Mouse (Mus musculus) liver, embryonic 16.5 days (tissue): ENCODE data around the gene Shoc2. TPM values are rescaled to one million over a fixed set of nuclear protein-coding genes. Genes with fewer than 3 reads are reported as not detected.
A peak's percentile ranks its signal among the peaks of the same experiment; 100 is the strongest.

Experiments used
- ATAC-seq: fragments of 200-750 bp; cut with Nextera tagmentation; 2 replicates; pipeline ENCODE4 v1.8.0; 2017; ENCODE audit warnings: low read depth, mild to moderate bottlenecking, moderate number of reproducible peaks, moderate library complexity
- H3K27ac ChIP-seq: fragments of 300-500 bp; sonication (generic); 2 replicates; pipeline ENCODE4 v1.5.1; 2014; ENCODE audit warnings: mild to moderate bottlenecking, low read length
- H3K27me3 ChIP-seq: fragments of 300-500 bp; sonication (generic); 2 replicates; pipeline ENCODE4 v1.6.1; 2014; ENCODE audit warnings: low read depth, low read length, mixed read lengths; ENCODE audit not compliant: control insufficient read depth, insufficient read depth
- H3K36me3 ChIP-seq: fragments of 300-500 bp; sonication (generic); 2 replicates; pipeline ENCODE4 v1.6.1; 2014; ENCODE audit warnings: mild to moderate bottlenecking; ENCODE audit not compliant: control insufficient read depth, insufficient read depth
- H3K4me1 ChIP-seq: fragments of 300-500 bp; sonication (generic); 2 replicates; pipeline ENCODE4 v1.6.1; 2014; ENCODE audit warnings: low read depth, low read length, mixed read lengths; ENCODE audit not compliant: control insufficient read depth
- H3K4me2 ChIP-seq: fragments of 300-500 bp; sonication (generic); 2 replicates; pipeline ENCODE4 v1.6.1; 2014; ENCODE audit warnings: low read depth, low read length, mixed read lengths
- H3K4me3 ChIP-seq: fragments of 300-500 bp; sonication (generic); 2 replicates; pipeline ENCODE4 v1.5.1; 2014; ENCODE audit warnings: low read depth, mild to moderate bottlenecking, low read length
- H3K9ac ChIP-seq: fragments of 300-500 bp; sonication (generic); 2 replicates; pipeline ENCODE4 v1.6.1; 2014; ENCODE audit warnings: low read depth, low read length
- H3K9me3 ChIP-seq: fragments of 300-500 bp; sonication (generic); replicated peaks from 2 replicates; pipeline ENCODE4 v1.6.1; 2016; ENCODE audit warnings: low read length; ENCODE audit not compliant: control insufficient read depth
- WGBS: fragments of 180-500 bp; shearing (Covaris S2); extraction: QIAGEN DNeasy Blood & Tissue Kit; methylation state at CpG from one replicate; pipeline ENCODE4 v1.1.7; 2014; ENCODE audit not compliant: insufficient replicate concordance; 5-methylcytosine and 5-hydroxymethylcytosine counted together
- polyA plus RNA-seq: library from polyadenylated mRNA; unstranded; fragments of >200 nt; fragmentation: Nextera tagmentation; extraction: Ambion mirVana; gene quantifications from 2 replicates; pipeline ENCODE4 v1.2.1, GENCODE M21; 2015

The Shoc2 gene
- polyA plus RNA-seq, 1 experiment from 2014 or later: 16.6 TPM

GRCm38 (mm10) chr19:53982041-53982440 is 37.9 kb downstream of the Shoc2 start:
- WGBS: 37% methylated on average over 3 of the region's 3 CpGs
- Histone ChIP-seq H3K27me3 (no peaks in the 10 kb centered on the region), H3K4me3 (no peak overlapping the region), H3K4me2 (peak overlapping the region; percentile 15; the same call in 1 of the 2 replicates), H3K9me3 (no peaks in the 10 kb centered on the region), H3K27ac (peak overlapping the region; percentile 30; the same call in 1 of the 2 replicates), H3K4me1 (peaks cover 21% of the 10 kb centered on the region), H3K36me3 (no peaks in the 10 kb centered on the region), H3K9ac (no peak overlapping the region)
- ATAC-seq: 0 out of 2 replicates have a peak, but pooled peaks have one; percentile 39

GRCm38 (mm10) chr19:53983336-53983735 is 39.2 kb downstream of the Shoc2 start:
- H3K9me3 ChIP-seq: no peaks in the 10 kb centered on the region
- peaks cover 21% of the 10 kb centered on the region for H3K4me1 ChIP-seq
- no peak overlapping the region for H3K9ac ChIP-seq
- H3K4me2 ChIP-seq: no peak overlapping the region
- peaks cover 6% of the 10 kb centered on the region; the same call in 1 of the 2 replicates for H3K36me3 ChIP-seq
- H3K4me3 ChIP-seq: no peak overlapping the region
- H3K27ac ChIP-seq: no peak overlapping the region
- no peaks in the 10 kb centered on the region for H3K27me3 ChIP-seq
- no peak for ATAC-seq
- WGBS: 68% methylated on average over 1 of the region's 1 CpGs

GRCm38 (mm10) chr19:53984628-53985027 is 40.5 kb downstream of the Shoc2 start:
- Histone ChIP-seq H3K4me3 (no peak overlapping the region), H3K9me3 (no peaks in the 10 kb centered on the region), H3K4me1 (peaks cover 21% of the 10 kb centered on the region), H3K36me3 (peaks cover 6% of the 10 kb centered on the region; the same call in 1 of the 2 replicates), H3K9ac (no peak overlapping the region), H3K27me3 (no peaks in the 10 kb centered on the region), H3K27ac (no peak overlapping the region), H3K4me2 (no peak overlapping the region; the same call in 1 of the 2 replicates)
- 57% methylated on average over 3 of the region's 3 CpGs for WGBS
- ATAC-seq: peak; percentile 85

GRCm38 (mm10) chr19:53990538-53990937 is 46.4 kb downstream of the Shoc2 start:
- H3K4me3 ChIP-seq: no peak overlapping the region
- 77% methylated on average over 2 of the region's 2 CpGs for WGBS
- no peaks in the 10 kb centered on the region for H3K27me3 ChIP-seq
- H3K27ac ChIP-seq: no peak overlapping the region
- peaks cover 4% of the 10 kb centered on the region for H3K4me1 ChIP-seq
- no peaks in the 10 kb centered on the region for H3K9me3 ChIP-seq
- ATAC-seq: no peak
- H3K4me2 ChIP-seq: no peak overlapping the region
- peaks cover 6% of the 10 kb centered on the region; the same call in 1 of the 2 replicates for H3K36me3 ChIP-seq
- no peak overlapping the region for H3K9ac ChIP-seq

GRCm38 (mm10) chr19:53993860-53994259 is 49.8 kb downstream of the Shoc2 start:
- no peaks in the 10 kb centered on the region for H3K4me1 ChIP-seq
- H3K9me3 ChIP-seq: no peaks in the 10 kb centered on the region
- H3K4me2 ChIP-seq: no peak overlapping the region
- H3K27me3 ChIP-seq: no peaks in the 10 kb centered on the region
- H3K36me3 ChIP-seq: no peaks in the 10 kb centered on the region
- H3K4me3 ChIP-seq: no peak overlapping the region
- H3K27ac ChIP-seq: no peak overlapping the region
- H3K9ac ChIP-seq: no peak overlapping the region
- ATAC-seq: no peak
- 81% methylated on average over 3 of the region's 3 CpGs for WGBS

- no peak overlapping the region for H3K4me3 ChIP-seq
- 71% methylated on average over 1 of the region's 1 CpGs for WGBS
- H3K9me3 ChIP-seq: no peaks in the 10 kb centered on the region
Measured at GRCm38 (mm10) chr19:53994276-53994675, 50.2 kb downstream of the Shoc2 start.

GRCm38 (mm10) chr19:54010973-54011372 is 66.9 kb downstream of the Shoc2 start:
- Histone ChIP-seq H3K4me3 (no peak overlapping the region), H3K27ac (no peak overlapping the region), H3K36me3 (no peaks in the 10 kb centered on the region), H3K9me3 (no peaks in the 10 kb centered on the region), H3K4me1 (no peaks in the 10 kb centered on the region; the same call in 1 of the 2 replicates), H3K9ac (no peak overlapping the region), H3K4me2 (no peak overlapping the region), H3K27me3 (no peaks in the 10 kb centered on the region)
- WGBS: 53% methylated on average over 4 of the region's 4 CpGs
- peak; percentile 66; the same call in 1 of the 2 replicates for ATAC-seq

More at GRCm38 (mm10) chr19:53994276-53994675, 50.2 kb downstream of the Shoc2 start:
- Histone ChIP-seq H3K4me2 (no peak overlapping the region), H3K9ac (no peak overlapping the region), H3K36me3 (no peaks in the 10 kb centered on the region), H3K27ac (no peak overlapping the region), H3K4me1 (no peaks in the 10 kb centered on the region), H3K27me3 (no peaks in the 10 kb centered on the region)
- ATAC-seq: no peak

GRCm38 (mm10) chr19:54014999-54015398 is 70.9 kb downstream of the Shoc2 start:
- no peaks in the 10 kb centered on the region for H3K27me3 ChIP-seq
- ATAC-seq: no peak
- H3K9me3 ChIP-seq: no peaks in the 10 kb centered on the region
- no peak overlapping the region for H3K27ac ChIP-seq
- H3K9ac ChIP-seq: no peak overlapping the region
- H3K4me2 ChIP-seq: no peak overlapping the region
- H3K4me3 ChIP-seq: no peak overlapping the region
- H3K36me3 ChIP-seq: no peaks in the 10 kb centered on the region
- 81% methylated on average over 5 of the region's 5 CpGs for WGBS
- H3K4me1 ChIP-seq: no peaks in the 10 kb centered on the region; the same call in 1 of the 2 replicates

- no peaks in the 10 kb centered on the region for H3K9me3 ChIP-seq
- no peaks in the 10 kb centered on the region for H3K27me3 ChIP-seq
- no peaks in the 10 kb centered on the region for H3K36me3 ChIP-seq
- H3K9ac ChIP-seq: no peak overlapping the region
- H3K4me2 ChIP-seq: no peak overlapping the region
- no peak overlapping the region for H3K4me3 ChIP-seq
- no peaks in the 10 kb centered on the region; the same call in 1 of the 2 replicates for H3K4me1 ChIP-seq
- no peak for ATAC-seq
- 81% methylated on average over 5 of the region's 5 CpGs for WGBS
- H3K27ac ChIP-seq: no peak overlapping the region
Measured at GRCm38 (mm10) chr19:54015503-54015902, 71.4 kb downstream of the Shoc2 start.
